Mouse (Mus musculus) lung, postnatal 14 days (tissue): ENCODE results near the gene Mybpc2.
A peak's percentile ranks its signal among the peaks of the same experiment; 100 is the strongest.

Experiments
- DNase-seq: peaks from one replicate; pipeline ENCODE4 v3.0.0; 2021

Gene Mybpc2

DNA sequence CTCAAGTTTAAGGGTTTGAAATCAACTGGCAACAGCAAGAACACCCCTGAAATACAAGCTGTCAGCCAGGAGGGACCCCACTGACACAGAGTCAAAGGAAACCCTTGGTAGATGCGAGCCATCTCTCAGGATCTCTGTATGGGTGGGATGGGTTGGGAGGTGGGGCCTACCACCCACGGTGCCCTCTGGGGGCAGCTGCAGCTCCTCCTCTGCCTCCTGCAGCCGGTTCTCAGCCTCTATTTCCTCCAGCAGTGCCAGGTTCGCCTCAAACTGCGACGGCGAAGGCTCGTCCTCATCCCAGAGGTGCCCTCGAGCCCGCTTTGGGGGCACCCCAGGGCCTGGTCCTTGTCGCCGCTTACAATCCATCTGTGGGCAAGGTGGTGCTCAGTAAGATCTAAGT lies 18.6 kb upstream of the Mybpc2 start:
- DNase-seq = no peak

DNA sequence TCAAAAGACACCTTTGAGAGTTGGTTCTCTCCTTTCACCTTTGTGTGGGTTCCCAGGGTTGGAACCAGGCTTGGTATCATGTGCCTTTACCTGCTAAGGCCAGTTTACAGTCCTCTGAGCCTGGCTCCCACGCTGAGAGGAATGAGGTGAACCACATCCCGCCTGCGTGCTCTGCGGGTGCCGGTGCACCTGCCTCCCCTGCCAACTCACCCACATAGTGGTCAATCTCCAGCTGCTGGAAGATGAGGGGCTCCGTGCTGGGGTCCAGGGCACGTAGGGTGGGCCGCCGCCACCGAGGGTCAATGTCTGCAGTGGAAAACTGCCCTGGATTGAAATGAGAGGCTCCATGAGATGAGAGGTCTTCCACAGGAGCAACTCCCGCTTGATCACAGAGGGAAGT lies 18.1 kb upstream of the Mybpc2 start:
- no peak for DNase-seq

DNA sequence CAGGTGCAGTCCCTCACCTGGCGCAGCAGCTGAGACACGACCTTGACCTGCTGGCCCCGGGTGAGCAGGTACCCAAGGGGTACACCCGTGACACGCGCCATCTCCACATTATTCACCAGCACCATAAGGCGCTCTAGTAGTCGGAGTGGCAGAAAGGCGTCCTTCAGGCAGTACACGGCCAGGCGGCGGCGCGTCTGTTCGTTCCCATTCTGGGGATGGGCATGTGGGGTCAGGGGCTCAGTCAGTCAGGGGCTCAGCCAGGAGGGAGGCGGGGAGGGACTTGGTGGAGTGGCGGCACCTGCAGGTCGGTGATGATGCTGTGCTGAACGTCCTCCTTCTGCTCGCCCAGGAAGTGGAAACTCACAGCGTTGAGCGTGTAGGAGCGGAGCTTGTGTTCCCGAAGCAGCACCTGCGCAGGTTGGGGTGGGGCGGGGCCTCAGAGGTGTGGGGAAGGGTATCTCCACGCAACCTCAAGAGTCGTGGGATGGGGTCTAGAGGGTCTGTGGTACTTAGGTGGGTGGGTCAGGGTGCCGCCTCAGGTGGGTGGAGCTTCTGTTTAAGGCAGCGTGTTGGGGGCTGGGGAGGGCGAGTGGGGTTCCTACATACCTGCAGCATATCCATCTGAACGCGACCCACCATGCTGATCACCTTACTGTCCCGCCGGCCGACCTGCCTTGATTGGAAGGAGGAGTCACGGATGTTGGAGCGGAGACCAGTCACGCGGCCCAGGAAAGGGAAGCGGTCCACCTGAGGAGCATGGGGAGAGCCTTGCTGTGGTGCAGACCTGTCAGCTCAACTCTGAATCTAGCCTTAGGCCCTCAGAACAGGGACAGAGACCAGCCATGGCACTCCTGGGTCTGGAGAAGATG lies 14.5 kb upstream of the Mybpc2 start:
- DNase-seq = no peak

DNA sequence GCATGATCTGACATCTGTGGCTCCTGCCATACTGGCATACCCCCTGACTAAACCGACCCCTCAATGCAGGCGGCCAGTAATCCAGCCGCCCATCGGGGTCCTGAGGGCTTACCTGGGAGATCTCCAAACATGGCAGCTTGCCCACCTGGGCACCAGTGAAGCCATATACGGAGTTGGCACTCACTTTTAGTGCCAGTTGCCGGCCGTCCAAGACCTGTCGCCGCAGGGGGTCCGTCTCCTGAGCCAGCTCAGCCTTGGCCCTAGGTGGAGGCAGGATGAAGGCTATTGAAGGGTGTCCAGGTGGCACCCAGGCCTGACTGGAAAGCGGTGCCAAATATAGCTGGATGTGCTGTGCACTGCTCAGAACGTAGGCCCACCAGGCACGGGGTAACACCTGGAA lies 13.0 kb upstream of the Mybpc2 start:
- DNase-seq = no peak

DNA sequence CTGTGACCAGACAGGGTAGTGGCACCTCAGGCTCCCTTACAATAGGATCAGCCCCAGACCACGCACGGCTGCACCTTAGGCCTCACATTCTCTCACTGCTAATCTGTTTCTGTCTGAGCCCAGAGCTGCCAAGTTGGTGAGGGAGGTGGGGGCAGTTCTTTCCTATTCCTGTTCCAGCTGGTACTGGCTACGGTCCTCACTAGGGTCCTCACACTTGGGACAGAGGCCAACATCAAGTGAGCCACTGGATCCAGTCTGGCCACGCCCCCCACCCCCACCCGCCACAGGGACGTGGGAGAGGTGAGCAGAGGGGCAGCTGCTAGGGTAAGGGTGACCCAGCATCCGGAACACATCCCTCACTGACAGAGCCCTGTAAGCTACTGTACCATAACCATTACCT lies 12.6 kb upstream of the Mybpc2 start:
- no peak for DNase-seq

DNA sequence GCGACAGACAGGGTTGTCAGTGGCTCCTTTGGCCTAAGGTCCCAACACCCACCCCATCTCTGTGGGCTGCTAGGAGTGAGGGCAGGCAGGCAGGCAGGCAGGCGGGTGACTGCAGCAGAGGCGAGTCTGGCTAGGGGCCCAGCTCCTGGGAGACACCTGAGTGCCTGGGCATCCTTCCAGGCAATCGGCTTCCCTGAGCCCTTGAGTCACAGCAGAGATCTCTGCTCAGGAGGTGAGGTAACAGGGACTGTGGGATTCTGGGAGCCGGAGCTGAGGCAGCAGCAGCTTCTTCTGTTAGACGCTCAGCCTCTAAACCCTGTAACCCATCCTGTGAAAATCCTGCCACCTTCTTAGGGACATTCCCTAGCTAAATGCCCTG lies 12.1 kb upstream of the Mybpc2 start:
- DNase-seq = peak; percentile 72

DNA sequence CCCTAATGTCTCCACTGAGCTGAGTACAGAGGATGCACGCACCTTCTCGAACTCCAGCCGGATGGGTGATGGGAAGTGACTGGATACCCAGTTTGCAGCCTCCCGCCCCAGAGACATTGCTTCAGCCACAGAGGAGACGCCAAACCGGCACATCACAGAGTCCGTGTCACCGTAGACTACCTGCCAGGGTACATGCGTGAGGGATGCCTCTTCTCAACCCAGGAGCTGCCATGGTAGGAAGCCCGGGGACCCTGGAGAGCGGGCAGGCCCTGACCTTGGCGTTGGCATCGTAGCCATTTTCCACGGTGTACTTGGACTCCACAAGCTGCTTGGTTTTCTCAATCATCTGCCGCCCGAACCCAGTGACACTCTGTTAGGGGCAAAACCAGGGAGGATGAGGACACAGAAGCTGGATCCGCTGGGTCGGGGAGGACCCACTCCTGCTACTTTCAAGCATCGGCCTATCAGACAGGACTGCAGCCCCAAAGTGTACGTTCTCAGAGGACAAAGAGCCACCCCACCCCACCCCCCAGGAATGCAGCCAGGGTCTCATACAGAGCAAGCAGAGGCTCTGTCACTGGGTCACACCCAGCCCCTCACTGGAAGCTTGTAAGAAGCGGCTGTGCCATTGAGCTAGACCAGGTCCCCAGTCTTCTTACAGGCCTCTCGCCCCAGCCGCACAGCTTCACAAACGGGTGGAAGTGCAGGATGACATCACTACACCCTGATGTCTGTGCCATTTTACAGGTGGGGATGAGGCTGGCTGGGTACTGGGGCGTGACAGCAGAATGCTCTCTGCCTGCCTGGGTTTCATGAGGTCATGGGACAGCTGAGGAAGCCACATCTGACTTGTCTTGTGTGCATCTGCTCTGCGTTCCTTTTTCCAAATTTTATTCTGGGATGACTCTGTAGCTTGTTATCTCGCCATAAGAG lies 11.5 kb upstream of the Mybpc2 start:
- no peak for DNase-seq

DNA sequence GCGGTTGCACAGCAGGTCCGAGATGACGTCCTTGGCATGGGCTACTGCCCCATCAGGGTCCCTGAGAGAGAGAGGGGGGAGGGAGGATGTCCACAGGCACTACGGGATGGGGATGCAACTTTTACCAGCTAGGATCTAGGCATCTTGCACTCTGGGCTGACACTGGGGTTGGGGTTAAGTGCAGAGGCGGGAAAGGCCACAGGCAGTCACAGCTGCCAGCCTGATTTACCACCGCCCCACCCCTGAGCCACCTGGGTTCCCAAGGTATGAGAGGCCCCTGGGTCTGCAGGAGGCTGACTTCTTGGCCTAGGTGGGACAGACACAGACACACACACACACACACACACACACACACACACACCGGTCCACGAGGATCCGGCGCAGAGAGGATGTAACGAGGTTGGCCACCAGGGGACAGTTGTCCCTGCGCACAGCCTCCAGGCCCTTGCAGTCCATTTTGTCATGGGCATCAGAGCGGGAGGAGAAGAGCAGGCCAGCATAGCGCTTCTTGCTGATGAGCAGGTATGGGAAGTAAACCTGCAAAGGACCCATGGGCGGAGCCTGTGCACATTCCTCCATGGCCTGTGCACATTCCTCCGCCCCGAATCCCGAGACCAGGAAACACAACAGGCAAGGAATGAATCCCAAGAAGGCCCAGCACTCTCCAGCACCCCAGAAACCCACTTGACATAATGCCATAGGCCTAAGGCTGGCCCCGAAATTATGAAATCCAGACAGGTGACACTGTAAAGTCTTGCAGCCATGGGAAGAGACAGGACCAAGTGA lies 10.4 kb upstream of the Mybpc2 start:
- no peak for DNase-seq

DNA sequence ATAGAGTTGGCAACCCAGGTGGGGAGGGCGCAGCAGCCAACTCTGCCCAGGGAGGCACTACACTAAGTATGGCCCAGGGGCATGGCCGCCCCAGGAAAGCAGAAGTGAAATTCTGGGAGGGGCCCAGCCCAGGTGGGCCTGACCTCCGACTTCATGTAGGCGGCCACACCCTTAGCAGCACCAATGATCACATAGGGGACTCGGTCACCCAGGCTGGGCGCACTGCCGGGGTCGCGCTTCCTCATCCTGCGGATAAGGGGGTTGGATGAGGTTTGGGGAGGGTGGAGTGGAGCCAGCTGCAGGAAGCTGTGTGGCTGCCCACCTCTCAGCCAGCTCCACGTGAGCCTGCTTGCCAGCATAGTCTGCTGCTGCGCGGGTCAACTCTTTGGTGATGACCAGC lies 9.8 kb upstream of the Mybpc2 start:
- no peak for DNase-seq

DNA sequence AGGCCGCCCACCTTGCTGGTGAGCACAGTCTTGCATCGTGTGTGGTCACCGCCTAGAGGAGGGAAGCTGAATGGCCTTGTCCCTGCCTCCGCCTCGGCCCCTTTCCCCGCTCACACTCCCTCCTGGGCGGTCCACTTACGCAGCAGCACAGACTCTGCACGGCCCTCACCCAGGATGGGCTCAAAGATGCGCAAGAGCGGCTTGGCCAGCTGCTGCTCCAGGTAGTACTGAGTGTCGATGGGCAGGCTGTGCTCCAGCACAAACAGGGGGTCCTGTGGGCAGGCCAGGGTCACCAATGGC lies 9.2 kb upstream of the Mybpc2 start:
- DNase-seq = no peak

DNA sequence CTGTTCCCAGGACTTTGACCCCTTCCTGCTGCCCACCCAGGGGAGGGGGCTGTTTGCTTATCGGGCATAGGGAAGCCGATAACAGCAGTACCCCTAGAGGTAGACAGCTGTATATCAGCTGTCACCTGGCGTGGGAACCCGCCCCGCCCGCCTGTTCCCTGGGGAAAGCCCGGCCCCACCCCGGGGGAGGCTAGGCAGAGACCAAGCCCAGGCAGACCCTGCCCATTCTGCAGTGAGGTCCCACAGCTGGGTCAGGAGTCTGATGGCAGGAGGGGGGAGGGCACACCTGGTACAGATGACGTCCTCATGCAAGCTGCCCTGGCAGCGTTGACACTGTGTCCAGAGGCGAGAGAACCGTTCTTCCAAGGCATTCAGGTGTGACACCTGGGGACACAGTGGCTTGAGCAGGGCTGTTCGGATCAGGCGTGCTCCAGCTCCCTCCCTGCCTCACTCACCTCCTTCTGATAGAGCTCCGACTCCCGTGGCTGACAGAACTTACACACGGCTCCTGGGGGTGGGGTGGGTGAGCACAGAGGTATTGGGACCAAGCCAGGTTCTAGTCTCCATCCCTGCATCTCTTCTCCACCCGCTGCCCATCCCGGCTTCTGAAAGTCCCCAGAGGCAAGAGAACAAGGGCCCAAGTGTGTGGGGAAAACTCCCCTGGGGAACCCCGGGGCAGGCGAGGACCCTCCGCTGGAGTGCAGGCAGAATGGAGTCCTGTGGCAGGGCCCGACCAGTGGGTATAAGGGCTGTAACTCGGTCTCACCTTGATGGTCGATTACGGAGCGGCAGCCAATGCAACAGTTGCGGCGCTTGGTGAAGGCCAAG lies 8.7 kb upstream of the Mybpc2 start:
- DNase-seq = no peak

DNA sequence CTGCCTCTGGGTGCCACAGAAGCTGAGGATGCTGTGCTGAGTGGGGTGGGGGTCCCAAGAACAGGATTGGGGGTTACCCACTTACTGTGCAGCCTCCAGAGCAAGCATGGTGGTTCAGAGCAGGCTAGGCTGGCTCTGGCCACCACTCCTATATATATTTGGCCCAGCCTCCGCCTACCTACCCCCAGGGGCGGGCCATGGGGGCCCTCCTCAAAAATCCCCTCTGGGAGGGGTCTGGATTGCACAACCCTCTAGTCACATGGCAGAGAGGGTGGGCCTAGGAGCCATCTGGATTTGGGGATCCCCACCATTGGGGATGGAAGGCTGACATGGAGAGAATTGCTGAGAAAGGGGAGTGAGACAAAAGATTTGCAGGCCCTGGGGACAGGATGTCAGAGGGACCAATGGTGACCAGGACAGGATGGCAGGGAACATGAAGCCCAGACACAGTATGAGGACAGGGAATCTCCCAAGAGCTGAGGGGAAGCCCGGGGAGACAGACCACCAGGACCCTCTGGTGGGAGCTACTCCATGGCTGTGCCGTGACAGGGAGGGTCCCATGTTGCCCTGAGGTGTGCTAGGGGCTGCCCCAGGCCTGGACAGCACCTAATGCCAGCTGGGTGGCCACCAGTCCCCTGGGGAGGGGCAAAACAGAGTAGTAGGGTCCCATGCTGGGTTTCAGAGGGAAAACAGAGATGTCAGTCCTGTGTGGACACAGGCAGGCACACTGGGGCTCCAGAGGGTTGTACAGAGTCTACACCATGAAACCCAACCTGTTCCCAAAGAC lies 7.7 kb upstream of the Mybpc2 start, which contains the start of gene Spib:
Gene Spib (minus strand): TSS at position 126 of the 787 bp plus-strand sequence.
- no peak for DNase-seq

DNA sequence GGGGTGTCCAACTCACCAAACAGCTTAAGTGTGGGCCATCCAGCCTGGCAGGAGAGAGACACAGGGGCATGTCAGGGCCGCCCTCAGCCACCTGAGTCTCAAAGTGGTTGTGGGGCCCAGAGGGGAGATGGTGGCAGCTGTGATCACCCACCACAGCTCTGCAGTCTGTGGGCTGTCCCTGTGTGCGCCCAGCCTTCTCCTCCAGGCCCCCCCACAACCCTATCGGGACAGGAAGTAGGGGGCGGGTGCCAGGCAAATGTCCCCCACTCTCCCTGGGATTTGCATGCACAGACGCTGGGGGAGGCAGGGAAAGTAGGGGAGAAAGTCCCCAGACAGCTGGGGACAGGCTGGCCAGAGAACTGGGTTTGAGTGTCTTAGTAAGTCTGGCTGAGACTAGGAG lies 6.8 kb upstream of the Mybpc2 start:
- no peak for DNase-seq

DNA sequence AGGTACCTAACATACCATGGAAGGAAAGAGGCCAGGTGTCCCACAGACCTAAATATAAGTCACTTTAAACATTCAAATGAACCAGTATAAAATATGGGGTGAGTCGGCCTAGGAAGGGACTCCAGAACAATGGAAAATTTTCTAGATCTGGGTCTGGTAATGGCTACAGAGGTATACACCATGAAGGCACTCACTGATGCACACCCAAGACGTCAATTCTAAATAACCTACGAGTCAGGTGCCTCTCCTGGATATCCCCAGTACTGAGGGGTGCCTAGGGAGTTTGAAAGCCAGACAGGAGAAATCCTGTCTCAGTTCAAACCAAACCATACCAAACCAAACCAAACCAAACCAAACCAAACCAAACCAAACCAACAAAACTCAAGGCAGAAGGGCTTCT lies 6.1 kb upstream of the Mybpc2 start:
- DNase-seq = no peak

DNA sequence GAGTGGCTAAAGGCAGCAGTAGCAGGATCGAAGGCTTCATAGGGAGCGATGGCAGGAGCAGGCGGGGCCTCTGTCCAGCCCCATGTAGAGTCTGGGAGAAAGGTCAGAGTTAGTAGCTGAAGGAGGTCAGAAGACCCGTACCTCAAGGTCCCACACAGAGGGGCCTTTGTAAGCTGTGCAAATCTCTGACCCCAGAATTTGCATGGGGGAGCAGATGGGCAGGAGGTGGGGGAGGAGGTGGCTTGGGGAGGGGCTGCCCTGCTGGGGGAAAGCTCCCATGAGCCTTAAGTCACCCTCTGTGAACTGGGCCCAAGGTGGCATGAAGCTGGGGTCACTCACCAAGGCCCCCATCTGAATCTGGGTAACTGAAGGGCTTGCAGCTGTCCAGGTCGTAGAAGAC lies 5.1 kb upstream of the Mybpc2 start:
- no peak for DNase-seq

DNA sequence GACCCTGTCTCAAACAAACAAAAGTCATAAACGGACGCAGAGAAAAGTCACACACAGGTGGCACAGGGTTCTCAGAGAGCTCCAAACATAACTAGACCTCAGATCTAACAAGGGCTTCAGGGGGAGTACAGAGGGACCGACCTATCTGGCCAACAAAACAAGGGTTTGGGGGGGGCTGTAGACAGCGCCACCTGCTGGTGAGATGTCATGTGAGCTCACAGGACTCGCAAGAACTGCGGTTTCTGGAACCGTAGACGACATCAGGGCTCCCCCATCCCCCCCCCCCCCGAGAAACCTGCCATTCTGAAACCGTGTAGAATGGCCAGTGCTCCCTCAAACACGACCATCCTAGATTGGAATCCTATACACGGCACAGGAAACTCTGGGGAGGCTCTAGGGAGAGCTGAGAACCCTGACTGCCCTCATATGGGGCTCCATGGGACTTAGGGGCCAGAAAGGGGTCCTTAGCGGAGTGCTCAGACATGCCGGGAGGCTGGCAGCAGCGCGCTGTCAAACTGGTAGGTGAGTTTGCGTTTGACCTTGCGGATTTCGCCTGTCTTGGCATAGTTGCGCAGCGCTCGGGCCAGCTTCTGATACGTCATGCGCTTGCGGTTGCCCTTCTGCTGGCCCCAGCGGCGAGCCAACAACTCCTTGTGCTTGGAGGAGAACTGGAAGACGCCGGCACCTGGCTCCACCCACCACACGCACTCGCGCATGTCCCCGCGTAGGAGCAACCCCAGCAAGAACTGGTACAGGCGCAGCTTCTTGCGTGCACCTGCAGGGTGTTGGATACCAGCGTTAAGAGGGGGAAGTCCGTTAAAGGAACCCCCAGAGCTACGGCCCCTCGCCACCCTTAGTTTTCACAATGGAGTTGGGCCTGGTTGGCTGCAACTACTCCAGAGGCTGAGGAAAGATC lies 3.3 kb upstream of the Mybpc2 start:
- DNase-seq = peak; percentile 77

DNA sequence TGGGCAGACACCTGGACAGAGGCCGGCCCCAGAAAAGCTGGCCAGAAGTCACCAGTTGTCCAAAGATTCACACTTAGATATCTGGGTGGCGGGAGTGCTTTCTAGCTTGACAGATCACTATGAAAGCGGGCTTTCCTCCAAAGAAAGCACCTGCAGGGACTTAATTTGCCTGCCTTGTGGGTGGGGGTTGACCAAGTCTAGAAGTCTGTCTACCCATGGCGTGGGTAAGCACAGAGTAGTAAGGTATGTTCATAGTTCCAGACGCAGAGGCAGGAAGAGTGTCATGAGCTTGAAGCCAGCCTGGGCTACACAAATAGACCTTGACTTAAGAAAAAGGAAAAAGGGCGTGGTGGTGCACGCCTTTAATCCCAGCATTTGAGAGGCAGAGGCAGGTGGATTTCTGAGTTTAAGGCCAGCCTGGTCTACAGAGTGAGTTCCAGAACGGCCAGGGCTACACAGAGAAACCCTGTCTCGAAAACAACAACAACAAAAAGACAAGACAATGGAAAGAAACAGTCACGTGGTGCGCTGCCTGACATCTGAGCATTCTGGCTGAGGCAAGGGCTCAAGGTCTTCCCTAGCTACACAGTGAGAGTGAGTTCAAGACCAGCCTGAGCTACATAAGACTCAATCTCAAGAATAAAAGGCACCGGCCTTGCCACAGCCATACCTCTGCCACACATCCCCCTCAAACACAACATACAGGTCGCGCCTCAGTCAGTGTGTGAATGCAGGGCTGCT lies 2.1 kb upstream of the Mybpc2 start:
- no peak for DNase-seq

DNA sequence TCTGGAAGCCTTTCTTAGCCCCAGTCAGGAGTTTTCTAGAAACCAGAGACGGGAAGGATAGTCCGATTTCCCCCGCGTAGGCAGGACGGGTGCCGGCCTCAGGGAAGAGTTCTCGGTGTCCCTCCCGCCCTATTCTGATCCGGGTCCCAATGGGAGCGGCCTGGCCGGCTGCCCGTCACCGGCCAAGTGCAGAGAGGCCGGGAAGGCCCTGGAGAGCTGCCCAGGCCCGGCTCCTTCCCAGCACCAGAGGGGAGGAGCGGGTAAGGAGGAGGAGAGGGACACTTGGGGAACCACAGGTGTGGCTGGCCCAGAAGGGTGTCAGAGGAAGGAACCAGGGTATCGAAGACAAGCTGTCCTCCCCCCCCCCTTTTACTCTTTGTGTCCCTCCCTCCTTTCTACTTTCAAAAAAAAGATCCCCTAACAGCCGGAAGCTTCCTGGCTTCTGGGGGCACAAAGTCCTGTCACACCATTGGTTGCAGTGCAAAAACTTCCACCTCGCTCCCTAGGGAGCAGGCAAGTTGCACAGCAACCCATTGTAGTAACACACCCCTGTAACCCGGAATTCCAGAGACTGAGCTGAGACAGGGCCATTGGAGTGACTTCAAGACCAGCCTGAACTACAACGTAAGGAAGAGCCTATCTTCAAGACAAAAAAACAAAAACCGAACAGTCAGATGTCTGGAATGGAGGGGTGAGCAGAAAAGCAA lies 823 bp upstream of the Mybpc2 start:
- peak; percentile 89 for DNase-seq

DNA sequence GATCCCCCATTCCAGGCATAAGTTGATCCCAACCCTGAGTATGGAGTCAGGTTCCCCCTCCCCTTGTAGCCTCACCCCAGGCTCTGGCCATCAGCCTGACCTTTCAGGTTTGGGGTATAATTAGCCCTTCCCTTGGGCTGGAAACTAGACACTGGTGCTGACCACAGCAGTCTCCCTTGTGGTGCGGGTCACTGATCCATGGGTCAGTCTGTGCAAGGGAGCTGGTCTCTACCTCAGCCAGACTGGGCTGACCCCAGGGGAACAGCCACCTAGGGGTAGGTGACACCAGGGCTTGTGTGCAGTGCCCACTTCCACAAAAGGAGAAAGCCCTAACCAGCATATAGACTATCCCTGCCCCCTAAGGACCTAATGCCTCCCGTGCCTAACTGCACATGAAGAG lies 1.4 kb downstream of the Mybpc2 start:
- DNase-seq = no peak
